Mouse (Mus musculus): ENCODE data around the gene Celf1.
"Not testable (repeated sequence)": the region's sequence is repeated elsewhere in the genome, so short reads cannot be mapped to it uniquely, and the experiment has no call there.

The Celf1 gene

DNA sequence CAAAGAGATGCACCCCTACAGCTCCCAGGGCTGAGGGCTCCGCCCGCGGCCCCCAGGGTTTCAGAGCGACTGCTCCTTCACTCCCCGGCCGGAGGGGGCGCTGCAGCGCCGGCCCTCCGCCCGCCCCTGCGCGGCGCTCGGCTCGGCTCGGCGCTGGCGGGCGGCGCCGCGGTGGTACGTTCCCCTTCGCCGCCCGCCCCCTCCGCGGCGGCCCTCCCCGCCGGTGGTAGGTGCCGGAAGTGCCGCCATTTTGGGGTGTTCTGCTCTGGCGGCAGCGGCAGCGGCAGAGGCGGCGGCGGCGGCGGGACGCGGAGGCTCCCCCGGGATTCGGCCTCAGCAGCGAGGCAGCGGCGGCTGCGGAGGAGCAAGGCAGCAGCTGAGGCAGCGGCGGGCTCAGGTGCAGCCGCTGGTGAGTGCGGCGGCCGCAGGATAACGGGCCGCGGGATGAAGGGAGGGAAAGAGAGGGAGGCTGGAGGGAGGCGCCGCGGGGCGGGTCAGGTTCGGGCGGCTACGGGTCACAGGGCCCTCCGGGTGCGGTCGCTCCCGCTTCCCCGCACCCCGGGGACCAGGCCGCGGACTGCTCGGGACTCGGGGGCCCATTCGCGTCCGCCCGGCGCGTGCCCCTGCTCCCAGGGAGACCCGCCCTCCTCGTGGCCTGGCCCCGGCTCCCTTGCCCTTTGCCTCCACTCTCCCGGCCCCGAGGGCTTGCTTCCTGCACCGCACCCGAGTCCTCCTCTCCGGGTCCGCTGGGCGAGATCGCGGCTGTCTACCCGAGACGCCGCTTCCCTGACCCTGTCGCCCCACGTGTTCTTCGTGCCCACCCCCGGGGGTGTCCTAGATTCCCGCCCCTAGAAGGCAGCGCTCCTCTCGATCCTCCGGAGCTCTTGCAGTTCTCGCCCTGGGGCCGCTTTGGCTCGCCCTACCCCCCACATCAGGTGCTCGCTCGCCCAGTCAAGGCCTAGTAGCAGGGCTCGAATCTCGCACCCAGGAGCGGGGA is at the start of gene Celf1:
TSS of gene Celf1 (plus strand) at position 150 of the 997 bp plus-strand sequence.
- DNase-seq = peak; percentile 86

DNA sequence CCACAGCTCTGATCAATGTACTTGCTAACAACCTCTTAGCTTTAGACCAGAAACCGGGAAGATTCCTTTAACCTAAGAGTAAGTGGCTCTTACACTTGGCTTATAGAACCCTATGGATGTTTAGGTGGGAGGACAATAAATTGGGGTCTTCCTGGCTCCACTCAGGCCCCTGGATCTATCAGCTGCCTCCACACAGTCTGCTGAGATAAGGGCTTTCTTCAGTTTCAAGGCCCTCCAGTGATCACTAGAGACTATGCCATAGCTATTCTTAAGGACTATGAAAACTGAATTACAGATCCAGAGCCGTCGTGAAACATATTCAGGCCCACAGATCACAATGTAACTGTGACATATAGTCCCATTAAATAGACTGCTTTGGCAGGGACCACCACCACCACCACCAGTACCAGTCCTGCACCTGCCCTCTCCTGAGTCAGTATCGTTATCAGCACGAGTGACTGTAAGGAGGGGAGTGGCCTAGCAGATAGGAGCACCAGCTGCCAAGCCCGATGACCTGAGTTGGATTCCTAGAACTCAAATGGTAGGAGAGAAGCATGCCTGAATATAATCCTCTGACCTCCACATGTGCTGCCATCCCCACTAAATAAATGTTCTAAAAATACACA is 46.4 kb upstream of the Celf1 start:
- DNase-seq = no peak

DNA sequence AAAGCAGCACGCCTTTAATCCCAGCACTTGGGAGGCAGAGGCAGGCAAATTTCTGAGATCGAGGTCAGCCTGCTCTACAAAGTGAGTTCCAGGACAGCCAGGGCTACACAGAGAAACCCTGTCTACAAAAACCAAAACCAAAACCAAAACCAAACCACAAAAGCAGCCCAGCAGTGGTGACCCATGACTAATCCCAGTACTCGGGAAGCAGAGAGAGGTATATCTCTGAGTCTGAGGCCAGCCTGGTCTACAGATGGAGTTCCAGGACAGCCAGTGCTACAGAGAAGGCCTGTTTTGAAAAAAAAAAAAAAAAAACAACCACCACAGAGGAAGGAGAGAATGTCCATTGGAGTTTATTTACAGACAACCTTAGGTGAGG is 45.9 kb upstream of the Celf1 start:
- DNase-seq = not testable (repeated sequence)

DNA sequence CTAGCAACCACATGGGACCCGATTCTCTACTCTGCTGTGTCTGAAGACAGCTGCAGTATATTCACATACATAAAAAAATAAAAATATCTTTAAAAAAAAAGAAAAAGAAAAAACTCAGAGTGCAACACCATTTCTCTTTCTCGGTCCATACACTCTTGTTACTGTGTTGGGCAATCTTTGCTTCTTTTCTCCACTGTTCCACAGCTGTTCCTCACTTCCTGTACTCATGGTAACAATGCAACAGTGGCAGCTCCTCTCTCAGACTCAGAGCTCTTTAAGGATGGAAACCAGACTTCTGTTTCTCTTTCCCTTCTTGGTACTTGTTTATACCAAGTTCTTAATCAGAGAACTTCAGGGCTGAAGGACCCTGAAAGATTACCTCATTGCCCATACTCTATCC is 36.8 kb upstream of the Celf1 start:
- DNase-seq = no peak

DNA sequence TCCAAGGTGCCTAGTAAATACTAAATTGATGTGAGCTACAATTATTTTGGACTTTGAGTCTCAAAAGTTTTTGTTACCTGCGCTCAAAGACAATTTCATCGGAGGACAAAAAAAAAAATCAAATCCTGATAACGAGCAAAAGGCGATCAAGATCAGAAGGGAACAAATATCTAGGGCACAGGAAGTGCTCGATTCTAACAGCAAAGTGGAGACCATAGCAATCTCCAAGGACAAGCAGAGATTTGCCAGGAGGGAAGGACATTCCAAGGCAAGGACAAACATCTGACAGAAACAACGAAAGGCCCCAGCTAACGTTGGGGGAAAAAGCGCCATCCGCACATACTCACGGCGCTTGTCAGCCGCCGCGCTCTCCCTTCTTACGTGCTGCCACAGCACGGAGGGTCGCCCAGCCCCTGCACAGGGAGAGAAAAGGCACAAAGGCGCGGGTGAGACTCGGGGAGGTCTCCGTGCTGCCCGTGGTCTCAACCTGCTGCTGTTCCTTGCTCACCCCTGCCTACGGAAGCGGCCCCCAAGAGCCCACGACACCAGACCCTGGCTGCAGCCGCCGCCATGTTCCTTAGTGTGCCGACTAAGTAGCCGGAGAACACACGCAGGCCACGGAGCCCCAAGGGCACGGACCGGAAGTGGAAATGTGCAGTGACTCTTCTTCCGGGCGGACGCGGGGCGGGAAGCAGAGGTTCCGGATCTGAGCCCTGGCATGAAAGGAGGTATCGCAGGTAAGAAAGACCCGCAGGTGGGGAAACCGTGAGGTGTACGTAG is 35.9 kb upstream of the Celf1 start, which contains the start of the genes Kbtbd4 and Ndufs3:
TSS of gene Kbtbd4 (plus strand) at position 665 of the 780 bp plus-strand sequence.
TSS of gene Ndufs3 (minus strand) at position 752 of the 780 bp plus-strand sequence.
- DNase-seq = peak; percentile 90

DNA sequence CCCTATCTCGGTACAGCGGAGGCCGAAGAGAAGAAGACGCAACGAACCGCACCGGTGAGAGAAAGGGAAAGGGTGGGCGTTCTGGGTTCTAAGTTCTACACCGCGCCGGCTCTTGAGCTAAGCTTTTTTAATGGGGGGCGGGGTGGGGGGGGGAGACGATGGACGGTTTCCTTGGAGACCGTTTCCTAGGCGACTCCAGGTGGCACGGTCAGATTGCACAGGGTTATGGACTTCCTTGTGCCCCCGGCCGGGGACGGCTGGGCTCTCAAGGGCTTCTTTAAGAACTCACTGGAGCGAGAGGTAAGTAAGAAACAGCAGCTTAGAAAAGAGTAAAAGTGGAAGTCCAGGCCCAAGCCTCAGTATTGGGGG is 35.3 kb upstream of the Celf1 start:
- DNase-seq = no peak

DNA sequence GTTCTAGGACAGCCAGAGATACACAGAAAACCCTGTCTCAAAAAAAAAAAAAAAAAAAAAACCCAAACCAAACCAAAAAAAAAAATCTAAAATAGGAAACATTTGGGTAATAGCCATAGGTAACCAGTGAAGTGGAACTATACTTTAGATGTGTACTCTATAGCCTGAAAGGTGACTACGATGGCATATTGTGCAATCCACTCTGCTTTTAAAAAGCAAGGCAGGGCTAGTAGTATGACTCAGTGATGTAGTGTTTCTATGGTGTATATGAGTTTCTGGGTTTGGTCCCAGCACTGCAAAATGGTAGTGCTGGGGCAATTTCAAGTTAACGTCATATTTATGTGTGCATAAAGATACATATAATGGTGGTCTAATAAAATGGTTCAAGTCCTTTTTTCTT is 33.5 kb upstream of the Celf1 start:
- no peak for DNase-seq

DNA sequence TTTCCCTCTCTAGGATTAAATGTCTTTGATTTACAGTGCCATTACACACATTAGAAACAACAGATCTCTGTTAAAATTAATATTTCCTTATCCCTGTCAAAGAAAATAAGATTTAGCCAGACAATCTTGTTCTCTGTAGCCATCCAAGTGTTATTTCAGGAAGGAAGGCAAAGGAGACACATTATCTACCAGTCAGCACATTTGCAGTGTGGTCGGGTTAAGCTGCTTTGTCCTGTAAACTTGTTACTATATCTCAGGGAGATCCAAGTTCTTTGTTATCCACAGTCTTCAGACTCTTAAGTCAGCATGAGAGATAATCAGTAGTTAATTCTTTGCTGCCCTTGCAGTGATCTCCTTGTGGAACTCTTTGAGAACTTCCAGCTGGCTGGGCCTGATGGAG is 29.3 kb upstream of the Celf1 start:
- DNase-seq = no peak

DNA sequence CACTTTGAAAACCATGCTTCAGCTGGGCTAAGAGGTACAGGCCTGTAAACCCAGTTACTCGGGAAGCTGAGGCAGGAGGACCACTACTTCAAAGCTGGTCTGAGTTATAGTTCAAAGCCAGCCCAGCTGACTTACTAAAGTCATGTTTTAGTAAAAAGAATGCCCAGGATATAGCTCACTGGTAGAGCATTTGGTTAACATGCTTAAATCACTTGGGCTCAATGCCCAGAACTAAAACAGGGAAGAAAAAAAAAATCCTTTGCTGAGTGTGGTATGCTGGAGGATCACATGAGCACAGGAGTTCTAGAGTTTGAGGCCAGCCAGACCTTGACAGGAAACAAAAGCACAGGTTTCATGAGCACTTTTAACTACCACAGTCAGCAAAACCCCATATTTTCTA is 28.5 kb upstream of the Celf1 start:
- no peak for DNase-seq

DNA sequence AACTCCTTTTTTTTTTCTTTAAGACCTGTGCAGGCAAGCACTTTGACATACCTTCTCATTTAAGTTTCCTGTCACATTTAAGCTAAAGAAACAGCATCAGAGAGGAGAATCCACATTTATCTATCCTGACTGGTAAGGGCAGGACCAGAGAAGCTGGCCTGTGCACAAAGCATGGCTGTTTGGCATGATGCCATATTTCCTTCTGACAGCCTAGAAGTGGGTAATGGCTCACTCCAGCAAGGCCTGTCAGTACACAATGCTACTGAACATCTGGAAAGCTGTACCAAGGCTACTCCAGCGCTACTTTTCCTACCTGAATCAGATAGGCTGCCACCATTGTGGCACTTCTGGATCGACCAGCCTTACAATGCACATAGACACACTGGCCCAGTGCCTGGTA is 26.5 kb upstream of the Celf1 start:
- DNase-seq = peak; percentile 50

DNA sequence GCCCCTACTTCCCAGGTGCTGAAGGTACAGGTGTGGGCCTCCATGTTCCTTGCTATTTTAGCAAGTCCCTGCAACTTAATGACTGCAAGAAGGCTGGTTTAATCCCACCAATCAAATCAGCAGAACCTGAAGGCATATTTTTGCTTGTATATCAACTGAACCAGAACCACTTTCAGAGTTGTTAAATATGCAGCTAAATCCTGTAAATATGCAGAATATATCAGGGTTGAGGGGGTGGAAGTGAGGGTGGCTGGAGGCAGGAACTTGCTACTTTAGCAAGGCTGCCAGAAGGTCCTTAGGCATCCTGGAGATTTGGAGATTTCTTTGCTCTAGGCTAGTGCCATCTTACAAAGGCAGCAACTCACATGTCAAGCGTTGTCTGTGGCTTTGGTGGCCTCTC is 24.7 kb upstream of the Celf1 start:
- DNase-seq = no peak

DNA sequence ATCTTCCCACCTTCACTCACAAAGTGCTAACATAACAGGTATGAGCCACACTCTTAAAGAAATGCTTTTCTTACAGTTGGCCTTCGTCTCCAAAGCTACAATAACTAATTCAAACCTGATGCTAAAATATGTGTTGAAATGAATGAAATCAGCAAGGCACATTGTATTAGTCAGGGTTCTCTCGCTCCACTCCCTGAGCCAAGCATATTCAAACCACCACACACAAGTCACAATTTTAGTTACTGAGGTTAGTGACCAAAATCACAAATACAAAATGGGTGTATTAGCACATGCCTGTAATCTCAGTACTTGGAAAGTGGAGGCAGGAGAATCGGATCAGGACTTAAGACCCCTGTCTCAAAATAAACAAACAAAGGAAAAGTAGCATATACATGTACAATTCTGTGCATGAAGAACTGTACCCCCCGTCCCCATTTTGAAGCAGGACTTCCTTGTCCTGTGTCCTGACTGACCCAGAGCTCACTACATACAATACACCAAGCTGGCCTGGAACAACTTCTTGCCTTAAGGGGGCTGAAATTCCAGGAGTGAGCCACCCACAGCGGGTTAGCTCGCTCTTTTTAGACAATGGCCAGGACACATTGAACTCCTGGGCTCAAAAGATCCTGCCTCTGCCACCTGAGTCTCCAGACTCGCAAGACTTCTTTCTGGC is 23.5 kb upstream of the Celf1 start:
- DNase-seq = no peak

DNA sequence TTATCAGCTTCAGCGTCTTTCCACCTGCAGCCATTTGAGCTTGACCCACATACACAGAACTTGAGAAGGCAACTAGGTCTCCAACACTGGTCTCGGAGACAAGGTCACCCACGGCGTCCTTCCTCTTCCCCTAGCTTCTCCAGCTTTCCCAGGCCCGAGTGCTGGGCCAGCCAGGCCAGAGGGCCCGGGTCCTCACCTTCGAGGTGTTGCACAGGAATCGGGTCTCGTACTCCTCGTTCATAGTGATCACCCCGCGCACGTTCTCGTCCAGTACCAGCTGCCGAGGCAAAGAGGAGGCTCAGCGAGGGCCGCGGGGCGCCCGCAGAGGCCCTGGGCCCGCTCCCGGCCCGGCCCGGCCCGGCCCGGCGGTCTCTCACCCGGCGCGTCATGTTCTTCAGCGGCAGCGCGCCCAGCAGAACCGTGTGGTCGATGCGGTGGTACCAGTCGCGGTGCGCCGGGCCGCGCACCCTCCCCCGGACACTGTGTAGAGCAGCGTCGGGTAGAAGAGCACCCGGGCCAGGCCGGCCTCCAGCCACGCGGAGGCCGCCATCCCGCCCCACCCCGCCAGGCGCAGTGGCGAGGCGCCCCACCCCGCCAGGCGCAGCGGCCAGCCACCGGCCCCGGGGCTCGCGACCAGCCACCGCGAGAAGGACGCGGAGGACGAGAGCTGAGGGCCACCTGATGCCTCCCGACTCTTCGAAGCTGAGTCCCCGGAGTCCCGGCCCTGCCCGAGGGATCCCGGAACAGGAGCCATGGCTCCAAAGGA is 22.8 kb upstream of the Celf1 start:
- DNase-seq = peak; percentile 64

DNA sequence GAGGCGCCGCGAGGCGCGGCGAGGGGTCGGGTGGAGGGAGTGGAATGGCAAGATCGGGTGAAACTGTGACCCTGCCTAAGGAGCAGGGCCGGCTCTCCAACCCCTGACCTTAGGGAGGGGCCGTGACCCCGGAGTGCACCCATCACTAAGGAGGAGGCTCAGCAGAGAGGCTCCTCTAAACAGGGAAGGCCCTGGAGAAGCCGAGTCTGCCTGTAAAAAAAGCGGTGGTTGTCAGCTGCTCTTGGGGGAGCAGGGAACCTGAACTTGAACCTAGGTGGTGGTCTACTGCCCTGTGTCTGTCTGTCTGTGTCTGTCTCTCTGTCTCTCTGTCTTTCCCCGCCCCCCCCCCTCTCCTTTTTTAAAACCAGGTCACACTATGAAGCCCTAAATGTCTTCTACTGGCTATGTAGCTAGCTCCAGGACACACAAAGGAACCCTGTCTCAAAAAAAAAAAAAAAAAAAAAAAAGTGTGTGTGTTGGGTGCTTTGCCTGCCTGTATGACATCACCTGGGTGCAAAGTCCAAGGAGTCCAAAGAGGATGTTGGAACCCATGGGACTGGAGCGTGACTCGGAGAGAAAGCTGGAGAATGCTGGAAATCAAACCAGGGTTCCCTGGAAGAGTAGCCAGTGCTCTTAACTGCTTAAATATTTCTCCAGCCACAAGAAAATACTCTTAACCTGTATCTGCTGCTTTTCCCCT is 22.0 kb upstream of the Celf1 start:
- peak; percentile 15 for DNase-seq

DNA sequence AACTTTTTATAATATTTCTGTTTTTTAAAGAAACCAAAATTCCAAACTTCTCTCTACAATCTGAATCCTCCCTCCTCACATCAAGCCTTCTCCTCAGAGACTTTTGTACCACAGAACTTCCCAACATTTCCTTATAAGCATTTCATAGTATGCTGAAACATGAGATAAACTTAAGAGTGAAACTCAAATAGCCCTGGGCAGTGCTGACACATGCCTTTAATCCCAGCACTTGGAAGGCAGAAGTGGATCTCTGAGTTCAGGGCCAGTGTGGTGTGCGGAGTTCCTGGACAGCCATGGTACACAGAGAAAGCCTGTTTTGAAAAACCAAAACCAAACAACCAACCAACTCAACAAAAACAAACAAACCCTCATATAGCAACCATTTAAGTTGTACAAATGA is 19.0 kb upstream of the Celf1 start:
- no peak for DNase-seq

DNA sequence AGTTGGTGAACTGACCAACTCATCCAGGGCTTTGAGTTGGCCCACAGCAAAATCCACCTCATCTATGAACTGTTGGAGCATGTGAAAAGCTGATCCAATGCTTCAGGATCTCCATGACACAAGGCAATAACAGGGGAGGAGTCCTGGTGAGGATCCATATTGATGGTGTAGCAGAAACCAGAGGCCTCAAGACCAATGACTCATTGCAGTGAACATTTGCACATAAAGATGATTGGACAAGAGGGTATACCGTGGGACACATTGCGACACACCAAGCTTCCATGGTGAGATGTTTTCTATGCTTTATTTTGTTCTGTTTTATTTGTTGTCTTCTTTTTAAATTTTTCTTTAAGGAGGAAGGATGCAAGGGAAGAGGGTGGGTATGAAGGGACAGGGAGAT is 17.5 kb upstream of the Celf1 start:
- DNase-seq = no peak

DNA sequence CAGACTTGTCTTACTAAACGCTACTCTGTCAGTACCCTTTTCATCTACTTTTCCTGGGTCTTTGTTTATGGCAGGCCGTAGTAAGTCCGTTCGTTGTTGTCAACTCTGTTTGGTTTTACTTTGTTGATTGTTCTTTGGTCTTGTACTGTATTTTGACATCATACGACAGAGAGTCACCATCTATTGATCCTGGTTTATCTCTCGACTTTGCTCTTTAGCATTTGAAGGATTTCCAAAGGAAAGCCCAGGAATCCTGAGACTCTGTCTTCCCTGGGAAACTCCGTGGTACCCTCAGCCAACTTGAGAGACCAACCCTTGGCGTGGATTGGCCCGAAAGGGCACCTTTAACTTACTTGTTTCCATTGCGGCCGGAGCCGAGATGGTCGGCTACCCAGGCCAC is 11.6 kb upstream of the Celf1 start:
- no peak for DNase-seq

DNA sequence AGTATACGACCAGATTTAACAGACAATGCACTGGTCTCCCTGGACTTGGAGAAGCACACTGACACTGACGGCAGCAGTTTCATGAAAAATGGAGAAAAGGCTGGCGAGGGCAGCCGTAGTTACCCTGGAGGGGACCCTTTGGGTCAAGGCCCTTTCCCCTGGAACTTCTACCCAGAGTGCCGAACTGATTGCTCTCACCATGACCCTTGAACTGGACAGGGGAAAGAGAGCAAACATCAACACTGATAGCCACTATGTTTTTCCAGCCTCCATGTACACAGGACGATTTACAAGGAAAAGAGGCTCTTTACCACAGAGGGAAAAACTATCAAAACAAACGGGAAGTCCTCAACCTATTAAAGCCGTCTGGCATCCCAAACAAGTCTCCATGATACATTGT is 8.4 kb upstream of the Celf1 start:
- DNase-seq = no peak

DNA sequence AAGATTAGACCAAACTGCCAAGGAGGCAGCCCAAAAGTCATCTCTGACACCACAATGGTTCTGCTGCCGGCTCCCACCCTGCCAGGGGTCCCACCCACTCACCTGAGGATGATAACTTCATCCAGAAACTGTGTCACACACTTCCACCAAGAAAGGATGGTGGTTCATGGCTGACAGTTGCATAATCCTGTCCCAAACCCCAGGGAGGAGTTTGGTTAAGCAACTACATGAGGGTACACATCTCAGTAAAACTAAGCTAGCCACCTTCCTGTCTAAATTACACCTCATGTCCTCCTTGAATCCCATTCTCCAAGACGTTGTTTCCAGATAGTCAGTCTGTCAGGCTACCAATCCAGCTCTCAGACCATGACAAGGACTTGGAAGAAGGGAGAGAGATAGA is 7.9 kb upstream of the Celf1 start:
- no peak for DNase-seq

DNA sequence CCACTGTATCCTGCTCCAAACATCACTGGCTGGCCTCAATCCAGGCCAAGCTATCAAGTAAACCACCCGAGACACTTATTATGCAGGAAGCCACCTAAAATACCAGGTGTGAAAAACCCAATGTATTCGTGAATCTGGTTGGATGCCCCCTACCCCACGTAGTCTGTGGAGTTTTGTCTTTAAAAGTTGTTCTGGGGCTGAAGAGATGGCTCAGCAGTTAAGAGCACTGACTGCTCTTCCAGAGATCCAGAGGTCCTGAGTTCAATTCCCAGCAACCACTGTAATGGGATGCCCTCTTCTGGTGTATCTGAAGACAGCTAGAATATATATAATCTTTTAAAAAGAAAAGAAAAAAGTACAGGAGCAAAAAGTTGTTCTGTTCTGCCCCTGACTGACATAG is 1.8 kb upstream of the Celf1 start:
- no peak for DNase-seq

DNA sequence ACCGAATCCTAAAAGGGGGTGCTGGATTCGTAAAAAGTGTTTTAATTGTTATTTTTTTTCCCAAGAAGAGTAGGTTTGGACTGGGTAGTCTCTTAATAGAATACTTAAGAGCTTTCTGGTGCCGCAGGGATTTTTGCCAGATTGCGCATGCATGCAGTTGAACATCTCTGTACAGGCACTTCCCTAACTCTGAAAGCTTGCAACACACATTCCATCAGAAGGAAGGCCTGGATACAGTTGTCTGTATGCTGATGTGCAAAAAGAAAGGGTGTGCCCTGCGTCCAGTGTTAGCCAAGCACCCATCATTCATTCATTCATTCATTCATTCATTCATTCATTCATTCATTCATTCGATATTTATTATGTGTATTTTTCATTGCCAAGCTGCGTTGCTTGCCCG is 432 bp upstream of the Celf1 start:
- peak; percentile 44 for DNase-seq
